Mouse (Mus musculus) olfactory bulb, adult 2 months (tissue): ENCODE measurements around the gene Ctrb1.

ENCODE experiments used
- CTCF ChIP-seq: fragments of 200-500 bp; IDR thresholded peaks from 2 replicates; pipeline ENCODE4 v1.5.1; 2012; ENCODE audit warnings: low read depth, mild to moderate bottlenecking, low read length, moderate library complexity; ENCODE audit not compliant: insufficient read depth
- POLR2A ChIP-seq: fragments of 200-500 bp; IDR thresholded peaks from 2 replicates; pipeline ENCODE4 v1.6.1; 2012; ENCODE audit warnings: mild to moderate bottlenecking, low read depth, low read length, moderate library complexity; ENCODE audit not compliant: insufficient read depth

- TF ChIP-seq CTCF (no peak), POLR2A (no peak)
These were observed 41.7 kb upstream of the Ctrb1 start for GRCm38 (mm10) chr8:111732406-111733085.
